Mouse (Mus musculus) retina, postnatal 7 days (tissue): ENCODE data around the gene Gm15093.
"Not testable (repeated sequence)": the region's sequence is repeated elsewhere in the genome, so short reads cannot be mapped to it uniquely, and the experiment has no call there.

Experiments
- DNase-seq: peaks from one replicate; pipeline ENCODE4 v3.0.0-alpha.2; 2012; ENCODE audit warnings: low read depth, low spot score

Gene Gm15093

GRCm38 (mm10) chrX:149272077-149272476 is at the start of gene Gm15093:
Gm15093 (plus strand) TSS chrX:149272377.
- DNase-seq = not testable (repeated sequence)
